Mouse (Mus musculus) mesoderm, embryonic 11.5 days (tissue): ENCODE measurements at regions not wholly inside any gene's neighbourhood (a gene's known extent, or its start where the extent isn't known, plus 50 kb on each side); places are given as distances from the start of the nearest gene placed in this dataset.

Experiments used
- DNase-seq: peaks from one replicate; pipeline ENCODE4 v3.0.0-alpha.2; 2012; ENCODE audit warnings: low read depth, low spot score

GRCm38 (mm10) chr1:34930571-34930970 lies 80.8 kb downstream of the Plekhb2 start:
- no peak for DNase-seq

- DNase-seq = no peak
Measured at GRCm38 (mm10) chr1:34943196-34943595, 93.4 kb downstream of the Plekhb2 start.

GRCm38 (mm10) chr1:34961633-34962507 lies 112.1 kb downstream of the Plekhb2 start:
- DNase-seq = no peak

GRCm38 (mm10) chr1:34962508-34962885 lies 112.7 kb downstream of the Plekhb2 start:
- no peak for DNase-seq

- no peak for DNase-seq
Measured at GRCm38 (mm10) chr1:34974801-34975200, 125.0 kb downstream of the Plekhb2 start.

- DNase-seq = no peak
Measured at GRCm38 (mm10) chr1:34978156-34978555, 128.4 kb downstream of the Plekhb2 start.

- no peak for DNase-seq
Measured at GRCm38 (mm10) chr1:34979350-34979749, 129.6 kb downstream of the Plekhb2 start.

GRCm38 (mm10) chr1:34981934-34982333 lies 132.2 kb downstream of the Plekhb2 start:
- no peak for DNase-seq

- no peak for DNase-seq
Measured at GRCm38 (mm10) chr1:34982966-34983365, 133.2 kb downstream of the Plekhb2 start.

GRCm38 (mm10) chr1:34986861-34987260 lies 137.1 kb downstream of the Plekhb2 start:
- no peak for DNase-seq

- DNase-seq = no peak
Measured at GRCm38 (mm10) chr1:34987650-34988221, 138.0 kb downstream of the Plekhb2 start.

- no peak for DNase-seq
Measured at GRCm38 (mm10) chr1:34988225-34988624, 138.4 kb downstream of the Plekhb2 start.

GRCm38 (mm10) chr1:35000801-35001200 lies 151.0 kb downstream of the Plekhb2 start:
- no peak for DNase-seq

GRCm38 (mm10) chr1:35017471-35017870 lies 167.7 kb downstream of the Plekhb2 start:
- peak; percentile 79 for DNase-seq

GRCm38 (mm10) chr1:35032619-35033018 lies 182.8 kb downstream of the Plekhb2 start:
- DNase-seq = peak; percentile 37

GRCm38 (mm10) chr1:35072811-35073210 lies 223.0 kb downstream of the Plekhb2 start:
- no peak for DNase-seq

- DNase-seq = no peak
Measured at GRCm38 (mm10) chr1:35094873-35095272, 245.1 kb downstream of the Plekhb2 start.

- DNase-seq = no peak
Measured at GRCm38 (mm10) chr1:35095785-35096184, 246.0 kb downstream of the Plekhb2 start.

GRCm38 (mm10) chr1:35106665-35107064 lies 256.9 kb downstream of the Plekhb2 start:
- DNase-seq = no peak

- no peak for DNase-seq
Measured at GRCm38 (mm10) chr1:35109801-35110200, 260.0 kb downstream of the Plekhb2 start.

GRCm38 (mm10) chr1:35115521-35115920 lies 265.7 kb downstream of the Plekhb2 start:
- DNase-seq = no peak

GRCm38 (mm10) chr1:35137907-35138306 lies 288.1 kb downstream of the Plekhb2 start:
- DNase-seq = no peak

GRCm38 (mm10) chr1:35149036-35149435 lies 299.3 kb downstream of the Plekhb2 start:
- no peak for DNase-seq
